Mouse (Mus musculus) testis, postnatal 14 days (tissue): ENCODE data around the gene Shf.

Experiments
- DNase-seq: peaks from one replicate; pipeline ENCODE4 v3.0.0; 2021; ENCODE audit warnings: low spot score

Gene Shf

DNA sequence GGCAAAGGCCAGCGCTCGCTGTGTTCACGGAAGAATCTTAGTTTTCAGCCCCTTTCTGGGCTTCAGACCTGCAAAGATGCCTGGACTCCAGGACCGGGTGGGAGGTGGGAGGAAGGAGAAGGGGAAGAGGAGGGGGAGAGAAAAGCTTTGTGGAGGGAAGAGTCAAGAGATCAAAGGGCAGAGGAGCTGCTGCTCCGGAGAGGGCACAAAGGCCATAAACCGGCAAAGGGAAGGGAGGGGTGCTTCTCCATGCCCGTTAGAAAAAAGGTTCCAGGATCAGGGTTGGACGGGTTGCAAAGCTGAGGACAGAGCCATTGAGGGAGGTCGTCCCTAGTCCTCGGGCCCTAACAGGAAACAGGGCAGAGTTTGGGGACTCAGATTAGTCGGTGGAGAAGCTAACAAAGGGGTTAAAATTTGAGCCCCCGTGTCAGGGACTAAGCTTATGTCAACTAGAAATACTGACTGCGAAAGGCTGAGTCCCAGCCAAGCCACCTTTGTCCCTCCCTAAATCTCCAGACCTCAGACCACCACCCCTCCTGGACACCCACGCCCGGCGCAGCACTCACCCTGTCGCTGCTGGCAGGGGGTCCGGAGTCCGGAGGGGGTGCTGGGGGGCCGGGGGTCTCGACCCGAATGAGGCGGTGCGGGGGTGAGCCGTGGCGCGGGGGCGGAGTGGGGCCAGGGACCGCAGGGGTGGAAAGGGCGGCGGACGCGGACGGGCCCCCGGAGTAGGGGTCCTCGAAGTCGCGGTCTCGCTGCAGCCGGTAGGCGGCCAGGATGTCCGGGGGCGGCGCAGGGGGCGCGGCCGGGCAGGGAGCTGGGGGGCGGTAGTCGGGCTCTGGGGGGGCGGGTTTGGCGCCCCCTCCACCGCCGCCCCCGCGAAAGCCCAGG lies 636 bp downstream of the Shf start:
- DNase-seq, result no peak

DNA sequence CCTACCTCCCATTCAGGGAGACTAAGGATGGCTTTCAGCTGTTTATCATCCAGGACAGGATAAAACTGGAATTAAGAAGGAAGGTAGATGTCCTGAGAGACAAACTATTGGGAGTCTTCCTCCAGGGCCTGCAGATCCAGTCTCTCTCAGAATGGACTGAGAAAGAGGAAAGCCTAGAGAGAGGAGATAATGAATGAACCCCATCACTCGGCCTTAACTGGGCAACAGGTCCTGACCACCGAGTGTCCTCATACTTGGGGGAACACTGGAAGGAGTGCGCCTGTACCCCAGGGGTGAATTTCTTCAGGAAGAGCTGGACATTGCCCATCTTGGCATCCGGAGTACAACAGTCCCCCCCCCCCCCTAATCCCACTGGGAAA lies 1.3 kb downstream of the Shf start:
- DNase-seq, result no peak

DNA sequence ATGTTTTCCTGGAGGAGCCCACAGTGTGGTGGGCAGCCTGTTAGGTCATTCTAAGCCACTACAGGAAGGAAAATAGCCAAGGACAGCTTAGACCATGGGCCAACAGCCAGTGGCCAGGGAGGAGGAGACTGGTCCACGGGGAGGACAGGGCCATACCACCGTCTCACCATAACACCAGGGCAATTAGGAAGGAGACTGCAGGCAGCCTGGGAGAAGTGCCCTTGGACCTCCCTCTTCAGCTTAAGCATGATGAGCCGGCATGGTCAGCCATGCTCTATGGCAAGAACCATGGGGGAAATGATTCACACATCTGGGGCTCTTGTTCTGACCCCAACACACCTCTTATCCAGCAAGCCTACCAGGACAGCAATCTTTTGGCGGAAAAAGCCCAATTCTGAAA lies 1.8 kb downstream of the Shf start:
- no peak for DNase-seq

DNA sequence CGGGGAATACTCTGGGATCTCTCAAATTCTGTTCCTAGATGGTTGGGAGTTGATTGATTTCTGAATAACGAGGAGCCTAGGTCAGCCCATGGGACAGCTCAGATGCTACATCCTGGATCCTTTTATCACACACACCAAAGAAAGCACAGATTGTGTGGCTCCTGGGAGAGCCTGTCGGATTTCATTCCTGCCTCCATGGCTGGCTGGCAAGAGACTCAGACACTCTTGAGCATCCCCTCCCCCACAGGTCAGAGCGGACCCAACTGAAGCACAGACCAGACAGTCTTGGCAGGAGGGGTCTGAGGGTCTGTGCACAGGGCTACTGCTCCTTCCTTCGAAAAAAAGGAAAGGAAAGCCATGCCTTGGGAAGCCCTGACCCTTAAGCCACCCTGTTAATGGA lies 2.3 kb downstream of the Shf start:
- DNase-seq, result no peak

DNA sequence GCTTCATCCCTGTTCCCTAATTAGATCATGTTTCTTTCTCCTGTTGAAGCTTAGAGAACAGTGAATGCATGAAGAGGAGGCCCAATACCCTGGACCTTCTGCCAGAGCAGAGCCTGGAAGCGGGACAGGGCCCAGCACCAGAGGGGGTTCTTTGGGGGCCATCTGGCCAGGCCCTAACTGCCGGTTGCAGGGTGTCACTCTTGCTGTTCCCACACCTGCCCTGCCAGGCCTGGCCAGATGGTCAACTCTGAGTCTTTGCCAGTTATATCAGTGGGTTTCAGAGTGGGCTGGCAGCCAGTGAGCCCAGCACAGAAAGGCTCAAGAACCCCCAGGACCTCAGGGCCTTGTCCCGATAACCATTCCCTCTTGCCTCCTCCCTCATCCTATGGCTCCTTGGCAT lies 2.9 kb downstream of the Shf start:
- no peak for DNase-seq

DNA sequence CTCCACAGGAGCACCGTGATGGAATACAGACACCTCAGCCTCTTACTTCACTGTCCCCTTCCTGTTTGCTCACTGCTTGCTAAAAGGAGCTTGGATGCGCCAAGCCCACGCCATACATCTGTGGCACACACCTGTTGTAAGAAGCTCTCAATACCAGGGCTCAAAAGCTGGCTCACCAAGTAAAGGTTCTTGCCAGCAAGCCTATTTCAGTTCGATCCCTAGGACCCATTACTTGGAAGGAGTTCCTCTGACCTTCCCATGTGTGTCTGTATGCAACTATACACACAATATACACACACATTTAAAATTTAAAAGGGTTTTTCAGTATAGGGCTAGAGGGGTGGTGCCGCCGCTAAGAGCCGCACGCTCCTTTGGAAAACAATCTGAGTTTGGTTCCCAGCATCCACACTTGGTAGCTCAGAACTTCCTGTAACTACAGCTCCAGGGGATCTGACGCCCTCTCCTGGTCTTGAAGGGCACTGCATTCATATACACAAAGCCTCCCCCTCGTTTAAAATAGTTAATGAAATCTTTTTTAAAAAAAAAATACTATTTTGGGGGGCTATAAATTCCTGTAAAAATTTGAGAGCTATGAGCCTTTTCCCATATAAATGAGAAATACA lies 3.6 kb downstream of the Shf start:
- no peak for DNase-seq

DNA sequence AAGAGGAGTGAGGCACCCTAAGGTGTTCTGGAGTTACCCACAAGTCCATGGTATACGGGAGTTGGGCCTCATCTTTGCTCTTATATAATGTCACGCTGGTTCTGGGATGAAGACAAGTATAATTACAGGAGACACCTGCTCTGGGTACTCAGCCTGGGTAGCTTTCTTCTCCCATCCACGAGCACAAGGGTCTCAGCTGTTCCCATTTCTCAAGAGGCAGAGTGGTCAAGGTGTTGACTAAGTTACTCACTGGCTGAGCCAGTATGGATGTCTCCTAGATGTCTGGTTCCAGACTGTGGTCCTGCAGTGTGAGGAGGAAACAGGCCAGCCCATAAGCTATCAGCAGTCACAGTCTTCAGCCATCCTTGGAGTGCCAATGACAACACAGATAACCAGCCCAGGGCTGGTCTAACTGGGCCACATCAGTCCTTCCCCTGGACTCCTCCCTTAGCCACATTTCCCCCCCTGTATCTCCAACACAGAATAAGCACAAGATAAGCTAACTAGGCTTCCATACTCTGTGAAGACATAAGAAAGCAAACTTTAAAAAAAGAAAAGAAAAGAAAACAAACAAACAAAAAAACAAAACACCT lies 4.5 kb downstream of the Shf start:
- DNase-seq, result no peak

DNA sequence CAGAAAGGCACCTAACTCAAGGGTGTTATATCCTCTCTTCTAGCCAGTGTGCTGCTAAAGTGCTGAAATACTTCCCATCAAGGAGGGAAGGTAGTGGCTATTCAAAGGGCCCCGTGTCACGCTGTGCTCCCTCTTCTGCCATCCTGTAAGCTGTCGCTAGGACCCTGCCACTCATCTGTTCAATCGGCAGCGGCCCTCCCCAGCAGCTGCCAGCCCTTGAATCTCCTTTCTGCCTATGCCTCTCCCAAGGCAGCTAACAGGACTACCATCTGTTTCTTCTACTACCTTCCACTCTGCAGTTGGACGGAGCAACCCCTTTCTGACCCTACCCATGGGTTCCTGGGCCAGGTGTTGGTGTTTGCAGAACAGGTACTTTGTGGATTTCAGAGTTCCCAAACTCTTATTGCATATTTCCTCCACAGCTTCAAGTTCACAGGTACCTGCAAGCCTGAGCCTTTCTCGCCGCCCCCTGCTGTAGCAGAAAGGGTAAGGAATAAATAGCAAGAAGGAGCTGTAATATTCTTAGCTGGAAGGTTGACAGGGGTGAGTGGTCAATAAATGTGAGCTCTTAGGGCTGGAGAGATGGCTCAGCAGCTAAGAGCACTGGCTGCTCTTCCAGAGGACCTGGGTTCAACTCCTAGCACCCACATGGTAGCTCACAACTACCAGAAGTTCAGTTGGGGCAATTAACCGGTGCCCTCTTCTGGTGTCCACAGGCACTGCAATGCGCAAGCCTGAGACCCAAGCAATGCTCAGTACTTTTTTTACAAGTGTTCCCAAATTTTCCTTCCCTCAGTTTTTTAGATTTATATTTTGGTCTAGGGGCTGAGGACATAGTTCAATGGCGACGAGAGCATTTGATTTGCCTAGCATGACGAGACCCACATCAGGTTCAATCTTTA lies 6.1 kb downstream of the Shf start:
- DNase-seq, result no peak

DNA sequence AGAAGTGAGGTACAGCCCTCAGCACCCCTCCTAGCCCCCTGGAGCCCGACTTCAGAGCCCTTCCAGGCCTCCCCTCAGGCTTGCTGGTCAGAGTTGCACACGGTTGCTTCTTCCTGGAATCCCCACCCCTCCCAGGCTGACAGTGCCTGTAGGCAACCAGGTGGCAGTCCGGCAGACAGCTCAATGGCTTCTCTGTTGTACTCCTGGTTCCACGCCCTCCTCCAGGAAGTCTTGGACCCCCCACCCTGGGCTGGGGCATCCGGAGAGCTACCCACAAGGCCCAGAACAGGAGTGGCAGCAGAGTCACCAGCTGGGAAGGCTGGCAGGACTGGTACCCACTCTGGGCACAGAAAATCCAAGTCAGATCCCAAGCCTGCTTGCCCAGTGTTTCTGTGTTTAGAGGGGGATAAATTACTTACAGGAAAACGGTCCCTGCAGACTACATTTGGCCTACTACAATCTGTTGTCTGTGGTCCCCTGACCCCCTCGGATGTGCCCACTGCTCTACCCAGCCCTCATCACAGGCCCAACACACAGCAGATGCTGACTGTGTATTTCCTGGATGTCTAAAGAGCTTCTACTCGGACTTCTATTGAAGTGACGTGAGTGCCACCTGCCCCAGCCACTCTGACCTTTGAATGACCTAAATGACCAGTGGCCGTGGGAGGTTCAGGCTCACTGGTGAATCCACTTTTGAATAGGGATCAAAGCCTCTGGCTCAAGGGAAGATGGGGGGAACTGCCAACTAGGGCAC lies 6.9 kb downstream of the Shf start:
- no peak for DNase-seq

DNA sequence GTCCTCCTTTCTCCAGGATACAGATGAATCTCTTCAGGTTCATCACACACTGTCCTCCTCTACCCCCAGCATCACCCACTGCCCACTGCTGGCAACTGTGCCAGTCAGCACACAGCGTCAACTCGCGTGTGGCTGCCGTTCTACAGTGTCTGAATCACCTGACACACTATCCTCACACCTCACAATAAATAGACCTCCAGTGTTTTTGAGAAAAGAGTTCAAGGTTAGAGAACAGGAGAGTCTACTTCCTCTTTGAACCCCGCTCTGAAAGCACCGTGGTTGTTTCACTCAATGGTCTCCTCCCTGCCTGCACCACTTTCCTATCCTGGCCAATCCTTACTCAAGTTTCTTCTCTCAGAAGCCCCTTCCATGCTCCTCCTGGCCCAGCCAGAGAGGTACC lies 7.8 kb downstream of the Shf start:
- no peak for DNase-seq

DNA sequence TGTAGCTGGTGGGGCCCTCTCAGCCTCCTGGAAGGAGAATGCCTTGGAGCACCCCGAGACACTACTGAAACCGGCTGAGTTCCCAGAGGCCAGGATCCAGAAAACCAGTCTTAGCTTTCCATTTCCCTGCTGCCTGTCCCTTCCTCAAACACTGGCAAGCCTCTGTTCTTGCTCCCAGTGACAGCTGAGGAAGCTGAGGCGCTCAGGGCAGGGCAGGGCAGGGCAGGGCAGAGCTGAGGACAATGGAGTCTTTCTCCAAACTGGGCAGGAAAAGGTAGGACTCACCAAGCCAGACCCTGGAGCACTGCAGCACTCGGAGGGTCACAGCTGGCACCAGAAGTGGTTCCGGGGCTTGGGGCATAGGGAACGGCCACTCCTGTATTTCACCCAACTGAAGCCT lies 8.7 kb downstream of the Shf start:
- no peak for DNase-seq

DNA sequence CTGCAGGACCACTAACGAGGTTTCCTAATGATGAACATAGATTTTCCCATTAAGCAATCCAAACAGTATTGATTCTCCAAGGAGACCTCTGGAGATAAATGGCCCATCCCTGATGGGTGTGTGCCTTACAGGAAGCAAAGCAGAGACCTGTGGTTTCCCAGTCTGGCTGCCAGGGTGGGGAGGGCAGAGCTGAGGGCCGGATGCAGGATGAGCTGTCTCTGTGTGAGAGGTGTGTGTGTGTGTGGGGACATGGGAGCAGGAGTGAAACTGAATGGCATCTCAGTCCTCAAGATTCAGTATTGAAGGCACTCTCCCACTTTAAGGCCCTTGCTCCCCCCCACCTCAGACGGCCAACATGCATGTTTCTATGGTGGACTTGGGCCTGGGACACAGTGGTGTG lies 12.8 kb downstream of the Shf start:
- no peak for DNase-seq

DNA sequence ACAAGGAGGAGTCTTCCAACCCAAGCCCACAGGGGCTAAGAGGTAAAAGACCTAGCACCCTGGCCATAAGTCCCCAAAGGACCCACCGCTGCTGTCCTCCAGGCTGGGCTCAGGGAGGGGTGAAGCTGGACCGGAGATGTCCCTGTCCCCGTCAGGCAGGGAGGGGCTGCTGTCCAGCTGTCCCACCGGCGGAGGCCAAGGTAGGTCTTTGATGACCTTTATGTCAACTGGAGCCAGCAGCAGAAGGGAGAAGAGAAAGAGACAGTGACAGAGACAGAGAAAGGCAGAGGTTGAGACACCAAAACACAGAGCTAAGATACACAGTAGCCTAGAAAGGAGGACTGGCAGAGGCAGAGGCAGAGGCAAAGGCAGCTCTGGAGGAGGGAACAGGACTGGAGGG lies 13.6 kb downstream of the Shf start:
- no peak for DNase-seq

DNA sequence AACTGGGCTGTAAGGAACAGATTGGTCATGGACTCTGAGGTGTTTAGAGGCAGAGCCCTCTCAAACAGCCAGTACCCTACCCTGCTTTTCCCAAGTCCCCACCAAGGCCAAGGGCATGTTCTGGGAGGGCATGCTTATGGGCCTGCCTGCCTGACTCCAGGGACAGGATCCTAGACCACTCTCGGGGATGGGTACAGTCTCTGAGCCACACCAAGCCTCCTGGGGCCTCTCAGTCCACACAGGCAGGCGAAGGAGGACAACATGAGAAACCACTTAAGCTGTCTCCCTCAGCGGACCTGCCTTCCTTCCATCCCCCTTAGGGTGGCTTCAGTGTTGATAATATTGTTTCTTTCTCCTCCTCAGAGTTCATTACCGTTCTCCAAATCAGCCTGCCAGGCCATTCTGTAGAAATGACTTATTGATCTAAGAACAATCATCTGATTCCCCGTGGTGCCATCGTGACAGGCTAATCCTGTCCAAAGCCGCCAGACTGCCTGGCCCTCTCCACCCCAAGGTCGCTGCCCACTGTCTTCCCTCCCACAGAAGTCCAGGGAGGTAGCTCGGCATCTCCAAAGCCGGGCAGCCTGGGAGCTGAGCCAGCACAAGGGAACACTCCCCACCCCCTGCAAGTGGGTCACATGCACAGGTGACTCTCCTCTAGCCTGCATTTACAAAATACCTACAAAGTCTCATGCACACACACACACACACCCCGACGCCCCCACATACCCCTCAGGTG lies 14.6 kb downstream of the Shf start:
- peak; percentile 64 for DNase-seq

DNA sequence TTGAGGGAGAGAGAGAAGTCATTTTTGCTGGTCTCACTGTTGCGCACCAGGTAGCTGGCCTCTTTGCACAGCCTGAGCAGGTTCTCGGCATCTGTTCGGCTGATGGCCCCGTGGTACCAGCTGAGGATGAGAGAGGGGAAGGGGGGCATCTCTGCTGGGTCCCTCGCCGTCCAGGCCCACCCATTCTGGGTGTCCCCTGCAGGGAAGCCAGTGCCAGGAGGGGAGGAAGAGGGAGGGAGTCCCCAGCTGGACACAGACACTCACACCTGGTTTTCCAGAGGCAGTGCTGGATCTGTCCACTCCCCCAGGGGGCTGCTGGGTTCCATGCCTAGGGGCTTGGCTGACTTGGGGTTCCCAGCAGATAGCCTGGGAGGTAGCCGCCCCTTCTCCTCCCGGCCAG lies 15.2 kb downstream of the Shf start:
- no peak for DNase-seq

DNA sequence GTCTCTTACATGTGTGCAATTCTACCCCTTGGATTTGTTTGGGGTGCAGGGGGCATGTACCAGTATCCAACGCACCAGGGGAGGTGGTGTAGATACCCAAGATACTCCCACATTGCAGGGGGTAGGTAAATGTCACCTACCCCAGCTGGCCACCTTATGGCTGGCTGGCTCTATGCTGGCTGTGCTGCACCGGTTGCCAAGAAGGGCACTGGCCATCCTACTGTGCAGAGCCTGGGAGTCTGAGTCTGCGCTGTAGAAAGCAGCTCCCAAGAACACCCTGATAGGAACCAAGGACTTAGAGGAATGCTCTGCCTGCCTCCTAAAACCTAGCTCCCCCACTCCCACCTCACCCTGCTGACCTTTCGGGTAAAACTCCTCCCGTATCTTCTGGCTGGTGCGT lies 16.0 kb downstream of the Shf start:
- DNase-seq, result peak; percentile 43

DNA sequence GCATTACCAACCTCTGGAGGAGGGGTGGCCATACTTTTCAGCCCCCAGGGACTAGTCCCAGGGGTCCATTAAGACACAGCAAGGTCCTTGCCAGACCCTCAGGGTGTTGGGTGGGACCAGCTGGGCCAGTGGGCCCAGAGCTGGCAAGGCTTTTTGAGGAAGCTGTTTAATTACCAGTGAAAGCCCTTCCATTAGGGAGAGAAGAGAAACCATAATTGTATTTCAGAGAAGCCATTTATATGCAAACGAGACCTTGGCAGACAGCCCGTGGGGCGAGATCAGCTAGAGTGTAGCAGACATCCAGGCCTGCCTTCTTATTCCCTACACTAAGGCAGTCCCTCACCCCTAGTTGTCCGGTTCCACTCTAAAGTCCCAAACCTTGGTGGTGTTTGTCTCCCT lies 17.0 kb downstream of the Shf start:
- no peak for DNase-seq

DNA sequence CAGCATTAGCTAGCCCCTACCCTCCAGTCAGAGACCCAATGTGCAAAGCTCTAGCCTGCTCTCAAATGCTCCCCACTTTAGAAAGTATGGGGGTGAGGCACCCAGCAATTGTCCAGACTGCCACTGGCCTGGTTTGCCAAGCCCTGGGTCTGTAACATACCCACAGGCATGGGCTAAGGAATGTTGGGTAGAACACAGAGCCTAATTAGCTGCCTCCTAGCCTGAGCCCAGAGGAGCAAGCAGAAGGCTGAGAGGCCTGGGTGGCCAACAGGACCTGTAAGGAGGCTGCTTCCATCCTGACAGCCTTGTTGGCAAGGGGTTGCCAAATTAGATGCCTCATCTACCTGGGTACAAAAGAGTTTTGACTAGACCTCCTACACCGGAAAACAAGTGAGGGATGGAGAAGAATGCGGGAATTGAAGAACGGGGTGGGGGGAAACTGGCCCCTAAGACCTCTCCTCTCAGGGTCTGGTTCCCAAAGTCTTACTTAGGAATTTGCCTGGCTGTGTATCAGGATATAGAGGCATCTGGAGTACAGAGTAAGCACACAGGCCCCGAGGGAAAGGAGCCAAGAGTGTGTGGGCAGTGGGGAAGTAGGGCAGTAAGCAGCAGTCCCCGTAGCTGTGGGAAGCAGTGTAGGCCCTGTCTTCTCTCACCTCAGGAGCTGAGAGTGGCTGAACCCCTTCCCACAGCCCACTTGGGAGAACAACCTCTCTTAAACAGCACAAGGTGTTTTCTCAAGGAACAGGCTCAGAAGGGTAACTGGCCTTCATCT lies 17.6 kb downstream of the Shf start:
- DNase-seq, result no peak

DNA sequence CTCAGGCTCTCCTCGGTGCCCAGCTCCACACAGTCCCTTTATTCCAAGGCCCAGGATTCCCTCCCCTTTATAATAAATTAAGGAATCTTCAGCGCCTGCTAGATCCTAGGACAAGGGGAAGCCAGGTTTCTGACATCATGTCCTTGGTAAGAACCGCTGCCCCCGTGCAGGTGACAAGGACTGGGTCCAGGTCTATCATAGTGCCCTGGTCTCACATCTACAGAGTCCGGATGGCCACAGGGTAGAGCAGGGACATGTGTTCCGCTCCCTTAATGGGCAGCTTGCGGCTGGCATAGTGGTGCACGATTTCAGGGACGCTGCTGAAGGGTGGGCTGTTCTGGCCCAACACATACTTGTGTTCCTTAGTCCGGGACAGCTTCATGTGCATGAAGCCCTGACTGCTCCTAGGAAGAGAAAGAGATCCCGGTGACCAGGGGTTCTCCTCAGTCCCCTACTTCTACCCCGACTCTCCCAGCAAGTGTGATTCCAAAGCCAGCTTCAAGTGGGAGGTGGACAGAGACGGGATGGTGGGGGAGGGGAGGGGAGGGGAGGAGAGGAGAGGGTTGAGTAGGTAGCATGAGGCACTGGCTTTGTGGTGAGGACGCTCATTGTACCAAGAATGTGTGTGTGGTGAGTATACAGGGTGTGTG lies 19.7 kb downstream of the Shf start:
- DNase-seq, result peak; percentile 62
